ENCODE assay signal across 20 mouse cellular contexts in the genomic region with DNA sequence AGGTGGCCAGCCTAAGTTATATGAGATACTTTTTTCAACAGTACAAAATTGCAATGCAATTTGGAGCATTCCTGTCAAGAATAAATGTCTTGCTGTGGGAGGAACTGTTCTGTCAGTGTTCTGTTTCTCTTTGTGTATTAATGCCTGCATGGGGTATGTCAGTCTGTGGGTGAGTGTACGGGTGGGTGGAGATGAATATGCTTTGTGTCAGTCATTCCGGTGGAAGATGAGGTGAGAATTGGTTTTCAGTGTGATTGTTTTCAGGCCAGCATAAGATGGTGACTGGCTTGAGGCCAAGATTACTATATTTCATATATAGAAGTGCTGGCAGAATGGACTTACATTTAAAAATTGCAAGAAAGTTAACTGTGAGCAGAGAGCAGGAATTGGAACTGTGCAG.
DNase-seq lines count a peak whose midpoint lies in the region; ATAC-seq and TF ChIP-seq lines count a peak whose summit lies in the region.
"Had no signal": no experiment of that assay in that cellular context is flagged by ENCODE, and none has a peak within 500 bp of the region (broad histone marks: within the 10 kb centered on the region; RNA-seq: fewer than 3 reads in every experiment).

No protein-coding gene starts in this region.

- no peak for DNase-seq in hindbrain, embryonic 14.5 days (ENCODE audit: low spot score)
- DNase-seq in frontal cortex, postnatal 36 days (ENCODE audit: low spot score in 2 of 2) = peak; percentile 22 to 62
- peak; percentile 22 to 40 for DNase-seq in right cerebral cortex, postnatal 10 days (ENCODE audit: low spot score in 2 of 2)
- DNase-seq in kidney, adult 2 months = no peak
- no peak for DNase-seq in lung, postnatal 10 days
- DNase-seq: adrenal gland, postnatal 25 days; cerebellum, adult 9-10 months; heart, postnatal 36 days; kidney, adult 8-10 months; kidney, postnatal 36 days; lung, adult 18-20 months; lung, postnatal 36 days; thymus, postnatal 4 days had no signal

- H3K4me3 ChIP-seq in hindbrain, embryonic 13.5 days = no peak overlapping the region
- H3K4me3 ChIP-seq in hindbrain, embryonic 14.5 days (replicated peaks; ENCODE audit: low read length) = no peak overlapping the region
- H3K4me3 ChIP-seq in neural tube, embryonic 13.5 days = no peak overlapping the region
- H3K4me3 ChIP-seq in neural tube, embryonic 15.5 days (replicated peaks) = no peak overlapping the region
- H3K4me3 ChIP-seq in kidney, adult 2 months (ENCODE audit: insufficient read depth, low read depth, low read length) = no peak overlapping the region
- H3K4me3 ChIP-seq: embryonic facial prominence, embryonic 15.5 days; heart, embryonic 12.5 days had no signal

- WGBS in hindbrain, embryonic 13.5 days = 66% methylated on average over 2 of the region's 2 CpGs
- WGBS in hindbrain, embryonic 14.5 days = 53% methylated on average over 2 of the region's 2 CpGs
- WGBS in neural tube, embryonic 13.5 days = 50% methylated on average over 2 of the region's 2 CpGs
- 64% methylated on average over 2 of the region's 2 CpGs for WGBS in neural tube, embryonic 15.5 days
- WGBS in kidney, adult 2 months = 65% methylated on average over 2 of the region's 2 CpGs

- no peak for TF ChIP-seq CTCF in kidney, adult 2 months (conservative IDR thresholded peaks at IDR 0.05; ENCODE audit: insufficient read depth, insufficient read length, low read depth, low read length)

- H3K36me3 ChIP-seq in hindbrain, embryonic 13.5 days = no peaks in the 10 kb centered on the region
- no peaks in the 10 kb centered on the region for H3K36me3 ChIP-seq in hindbrain, embryonic 14.5 days (replicated peaks; ENCODE audit: control insufficient read depth, insufficient read depth)
- H3K36me3 ChIP-seq in neural tube, embryonic 13.5 days = no peaks in the 10 kb centered on the region
- H3K36me3 ChIP-seq in neural tube, embryonic 15.5 days = no peaks in the 10 kb centered on the region
- H3K36me3 ChIP-seq in kidney, adult 2 months (ENCODE audit: control insufficient read depth, insufficient read depth, low read length) = no peaks in the 10 kb centered on the region
- H3K36me3 ChIP-seq: embryonic facial prominence, embryonic 15.5 days; heart, embryonic 12.5 days had no signal

- no peak for TF ChIP-seq POLR2A in kidney, adult 2 months (IDR thresholded peaks at IDR 0.05; ENCODE audit: low read depth, low read length)

- H3K4me1 ChIP-seq in hindbrain, embryonic 13.5 days (replicated peaks) = peaks cover 10% of the 10 kb centered on the region; the same call in 1 of the 2 replicates
- no peaks in the 10 kb centered on the region for H3K4me1 ChIP-seq in hindbrain, embryonic 14.5 days (replicated peaks; ENCODE audit: control insufficient read depth, insufficient read depth, low read length)
- H3K4me1 ChIP-seq in neural tube, embryonic 13.5 days (replicated peaks) = peaks cover 14% of the 10 kb centered on the region; the same call in 1 of the 2 replicates
- H3K4me1 ChIP-seq in neural tube, embryonic 15.5 days = no peaks in the 10 kb centered on the region
- H3K4me1 ChIP-seq in kidney, adult 2 months (ENCODE audit: control insufficient read depth, insufficient read depth, low read length) = no peaks in the 10 kb centered on the region
- H3K4me1 ChIP-seq: embryonic facial prominence, embryonic 15.5 days; heart, embryonic 12.5 days had no signal

- no peaks in the 10 kb centered on the region for H3K27me3 ChIP-seq in hindbrain, embryonic 13.5 days
- H3K27me3 ChIP-seq in hindbrain, embryonic 14.5 days (ENCODE audit: control insufficient read depth, insufficient read depth, low read length) = no peaks in the 10 kb centered on the region
- H3K27me3 ChIP-seq in neural tube, embryonic 13.5 days = no peaks in the 10 kb centered on the region
- H3K27me3 ChIP-seq in neural tube, embryonic 15.5 days (replicated peaks) = no peaks in the 10 kb centered on the region
- H3K27me3 ChIP-seq in kidney, adult 2 months (replicated peaks; ENCODE audit: control insufficient read depth, insufficient read depth, low read length) = no peaks in the 10 kb centered on the region
- H3K27me3 ChIP-seq: embryonic facial prominence, embryonic 15.5 days; heart, embryonic 12.5 days had no signal

- peak; percentile 57; the same call in 1 of the 2 replicates for ATAC-seq in hindbrain, embryonic 13.5 days (ENCODE audit: low FRiP score)
- ATAC-seq in hindbrain, embryonic 14.5 days (ENCODE audit: low FRiP score) = no peak
- no peak for ATAC-seq in neural tube, embryonic 13.5 days (ENCODE audit: low read depth)
- no peak for ATAC-seq in neural tube, embryonic 15.5 days (ENCODE audit: low FRiP score)
- ATAC-seq: activated CD4-positive, CD25-positive, alpha-beta regulatory T cell, adult 4 months; Patski had no signal

- H3K27ac ChIP-seq in hindbrain, embryonic 13.5 days = no peak overlapping the region
- H3K27ac ChIP-seq in hindbrain, embryonic 14.5 days = no peak overlapping the region
- H3K27ac ChIP-seq in neural tube, embryonic 13.5 days (replicated peaks) = peak overlapping the region; percentile 42
- no peak overlapping the region for H3K27ac ChIP-seq in neural tube, embryonic 15.5 days (replicated peaks)
- H3K27ac ChIP-seq in kidney, adult 2 months (ENCODE audit: insufficient read depth, low read depth, low read length) = no peak overlapping the region
- H3K27ac ChIP-seq: embryonic facial prominence, embryonic 15.5 days had no signal

- no peaks in the 10 kb centered on the region for H3K9me3 ChIP-seq in hindbrain, embryonic 13.5 days
- no peaks in the 10 kb centered on the region for H3K9me3 ChIP-seq in hindbrain, embryonic 14.5 days (ENCODE audit: control insufficient read depth, low read length)
- H3K9me3 ChIP-seq in neural tube, embryonic 13.5 days = no peaks in the 10 kb centered on the region
- no peaks in the 10 kb centered on the region for H3K9me3 ChIP-seq in neural tube, embryonic 15.5 days (replicated peaks)
- H3K9me3 ChIP-seq: embryonic facial prominence, embryonic 15.5 days; heart, embryonic 12.5 days had no signal

- H3K9ac ChIP-seq in hindbrain, embryonic 13.5 days = no peak overlapping the region
- no peak overlapping the region for H3K9ac ChIP-seq in hindbrain, embryonic 14.5 days
- no peak overlapping the region for H3K9ac ChIP-seq in neural tube, embryonic 13.5 days
- H3K9ac ChIP-seq in neural tube, embryonic 15.5 days (replicated peaks) = no peak overlapping the region
- H3K9ac ChIP-seq: embryonic facial prominence, embryonic 15.5 days; heart, embryonic 12.5 days had no signal

- H3K4me2 ChIP-seq in hindbrain, embryonic 13.5 days = no peak overlapping the region
- H3K4me2 ChIP-seq in hindbrain, embryonic 14.5 days (replicated peaks) = no peak overlapping the region
- no peak overlapping the region for H3K4me2 ChIP-seq in neural tube, embryonic 13.5 days
- H3K4me2 ChIP-seq in neural tube, embryonic 15.5 days = no peak overlapping the region
- H3K4me2 ChIP-seq: embryonic facial prominence, embryonic 15.5 days; heart, embryonic 12.5 days had no signal

Comparison
In these comparisons a context has a peak if more than half of its experiments do, and no peak if none do; other contexts are left out.
1. DNase-seq: peak in frontal cortex, postnatal 36 days (2 of 2) and right cerebral cortex, postnatal 10 days (2 of 2); none in hindbrain, embryonic 14.5 days (single experiment), kidney, adult 2 months (single experiment) and lung, postnatal 10 days (single experiment).